Mouse (Mus musculus): Measurements from ENCODE around the gene Ntrk3. TPM values are rescaled to one million over a fixed set of nuclear protein-coding genes. Genes with fewer than 3 reads are reported as not detected.

The Ntrk3 gene
- total and polyA plus RNA-seq, 2 experiments = 0.09 to 0.38 TPM

DNA sequence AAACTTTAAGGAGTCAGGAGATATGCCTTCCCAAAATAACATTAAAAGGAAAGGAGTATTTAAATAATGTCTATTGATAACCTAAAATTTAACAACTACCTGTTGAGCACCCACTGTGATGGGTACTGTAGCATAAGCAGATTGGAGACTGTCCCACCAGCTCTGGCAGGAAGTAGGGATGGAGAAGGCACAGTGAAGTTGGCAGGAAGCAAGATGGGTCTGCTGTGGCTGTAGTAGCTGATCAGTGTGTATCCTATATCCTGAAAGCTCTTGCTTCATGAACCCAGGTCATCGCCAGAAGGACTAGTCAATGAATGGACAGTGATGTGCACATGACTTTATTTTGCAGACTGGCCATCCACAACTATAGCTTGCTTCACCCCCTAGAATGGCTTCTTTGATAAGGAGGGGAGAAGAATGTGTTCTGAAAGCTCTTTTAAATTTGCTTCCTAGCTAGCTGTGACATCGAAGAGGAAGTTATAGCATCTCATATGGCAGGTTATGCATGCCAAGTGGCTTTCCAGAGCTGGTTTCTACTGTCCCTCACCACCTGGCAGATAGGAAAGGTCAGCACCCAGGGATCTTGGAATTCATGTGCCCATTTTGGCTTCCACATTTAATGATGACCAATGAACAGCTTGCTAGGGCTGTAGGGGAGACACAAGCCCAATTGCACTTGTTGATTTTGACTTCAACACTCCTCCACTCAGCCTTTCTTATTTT is 451.1 kb downstream of the Ntrk3 start:
- H3K4me1 ChIP-seq (ENCODE audit: control insufficient read depth, insufficient read depth, low read length) = no peaks in the 10 kb centered on the region
- no peaks in the 10 kb centered on the region for H3K36me3 ChIP-seq (ENCODE audit: control insufficient read depth, insufficient read depth, low read length)
- no peak for DNase-seq (ENCODE audit: extremely low read depth, low read depth, low spot score)
- no peak overlapping the region for H3K27ac ChIP-seq (replicated peaks; ENCODE audit: insufficient read depth, low read depth, low read length)
- H3K9ac ChIP-seq (ENCODE audit: low read depth, low read length) = no peak overlapping the region
- no peak for TF ChIP-seq POLR2A (IDR thresholded peaks at IDR 0.05; ENCODE audit: extremely low read depth, insufficient read depth, low read length)
- no peaks in the 10 kb centered on the region for H3K79me2 ChIP-seq (ENCODE audit: control insufficient read depth, insufficient read depth, low read length)
- no peaks in the 10 kb centered on the region for H3K27me3 ChIP-seq (ENCODE audit: control insufficient read depth, insufficient read depth, low read length)
- H3K4me3 ChIP-seq (ENCODE audit: insufficient read depth, low read depth, low read length) = no peak overlapping the region
- 80% methylated on average over 2 of the region's 2 CpGs for WGBS

GRCm38 (mm10) chr7:78269506-78270250 is 468.1 kb downstream of the Ntrk3 start:
- no peak overlapping the region for H3K4me3 ChIP-seq (ENCODE audit: insufficient read depth, low read depth, low read length)
- 84% methylated on average over 3 of the region's 3 CpGs for WGBS
- no peak for DNase-seq (ENCODE audit: extremely low read depth, low read depth, low spot score)
- TF ChIP-seq POLR2A (IDR thresholded peaks at IDR 0.05; ENCODE audit: extremely low read depth, insufficient read depth, low read length) (no peak), CTCF (IDR thresholded peaks at IDR 0.05; ENCODE audit: low read depth, low read length) (no peak)
- H3K27ac ChIP-seq (replicated peaks; ENCODE audit: insufficient read depth, low read depth, low read length) = no peak overlapping the region
- no peaks in the 10 kb centered on the region for H3K79me2 ChIP-seq (ENCODE audit: control insufficient read depth, insufficient read depth, low read length)
- H3K4me1 ChIP-seq (ENCODE audit: control insufficient read depth, insufficient read depth, low read length) = no peaks in the 10 kb centered on the region
- H3K9ac ChIP-seq (ENCODE audit: low read depth, low read length) = no peak overlapping the region
- H3K27me3 ChIP-seq (ENCODE audit: control insufficient read depth, insufficient read depth, low read length) = no peaks in the 10 kb centered on the region
- H3K36me3 ChIP-seq (ENCODE audit: control insufficient read depth, insufficient read depth, low read length) = no peaks in the 10 kb centered on the region

DNA sequence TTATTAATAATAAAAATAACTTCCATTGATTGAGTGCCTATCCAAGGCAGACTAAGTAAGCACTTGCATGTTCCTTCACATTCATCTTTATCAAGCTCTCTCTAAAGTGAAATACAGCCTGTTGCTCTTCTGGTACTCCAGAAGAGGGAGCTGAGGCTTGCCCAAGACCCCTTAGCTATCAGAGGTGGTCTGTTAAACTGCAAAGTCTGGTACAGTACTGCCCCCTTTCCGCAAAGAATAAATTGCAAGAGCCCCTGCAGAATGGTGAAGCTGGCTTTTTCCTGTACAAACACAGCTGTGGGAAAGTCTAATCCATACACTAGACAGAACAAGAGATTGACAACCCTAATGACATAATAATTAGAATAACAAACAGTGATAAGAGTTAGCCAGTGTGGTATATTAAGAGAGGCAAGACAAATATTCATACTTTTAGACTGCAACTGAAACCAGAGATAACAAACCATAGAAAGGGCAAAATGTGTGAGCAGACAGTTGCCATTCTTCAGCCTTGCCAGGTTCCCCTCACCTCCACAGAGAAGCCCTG is 470.3 kb downstream of the Ntrk3 start:
- WGBS = 20% methylated on average over 1 of the region's 1 CpGs
- Histone ChIP-seq H3K27ac (replicated peaks; ENCODE audit: insufficient read depth, low read depth, low read length) (no peak overlapping the region), H3K4me1 (ENCODE audit: control insufficient read depth, insufficient read depth, low read length) (no peaks in the 10 kb centered on the region), H3K4me3 (ENCODE audit: insufficient read depth, low read depth, low read length) (no peak overlapping the region), H3K36me3 (ENCODE audit: control insufficient read depth, insufficient read depth, low read length) (no peaks in the 10 kb centered on the region), H3K9ac (ENCODE audit: low read depth, low read length) (no peak overlapping the region), H3K79me2 (ENCODE audit: control insufficient read depth, insufficient read depth, low read length) (no peaks in the 10 kb centered on the region), H3K27me3 (ENCODE audit: control insufficient read depth, insufficient read depth, low read length) (no peaks in the 10 kb centered on the region)
- no peak for DNase-seq (ENCODE audit: extremely low read depth, low read depth, low spot score)
- TF ChIP-seq CTCF (IDR thresholded peaks at IDR 0.05; ENCODE audit: low read depth, low read length) = no peak
- TF ChIP-seq POLR2A (IDR thresholded peaks at IDR 0.05; ENCODE audit: extremely low read depth, insufficient read depth, low read length) = no peak

DNA sequence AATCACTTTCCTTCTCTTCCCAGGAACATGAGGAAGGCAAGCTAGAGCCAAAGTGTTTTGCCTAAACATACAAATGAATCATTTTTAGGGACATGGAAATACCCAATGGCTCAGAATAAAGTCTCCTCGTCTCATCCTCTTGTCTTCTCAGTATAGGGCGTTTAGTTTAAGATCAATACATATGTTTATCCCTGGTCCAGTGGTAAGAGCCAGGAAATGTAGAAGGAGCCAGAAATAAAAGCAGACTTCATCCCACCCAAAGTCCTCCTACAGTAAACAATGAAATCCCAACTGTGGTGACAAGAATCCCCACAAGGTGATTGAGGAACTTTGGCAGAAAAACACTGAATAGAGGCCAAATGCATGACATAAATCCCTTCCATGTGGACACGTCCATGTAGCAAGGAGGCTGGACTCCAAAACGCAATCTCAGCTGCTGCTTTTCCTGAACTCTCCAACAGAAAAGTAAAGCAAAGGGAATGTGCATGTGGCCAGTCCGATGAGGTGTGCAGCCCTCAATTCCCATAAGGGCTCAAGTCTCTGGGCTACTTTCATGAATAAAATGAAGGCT is 473.3 kb downstream of the Ntrk3 start:
- no peaks in the 10 kb centered on the region for H3K4me1 ChIP-seq (ENCODE audit: control insufficient read depth, insufficient read depth, low read length)
- H3K27ac ChIP-seq (replicated peaks; ENCODE audit: insufficient read depth, low read depth, low read length) = no peak overlapping the region
- WGBS = 58% methylated on average over 5 of the region's 5 CpGs
- no peaks in the 10 kb centered on the region for H3K27me3 ChIP-seq (ENCODE audit: control insufficient read depth, insufficient read depth, low read length)
- no peaks in the 10 kb centered on the region for H3K36me3 ChIP-seq (ENCODE audit: control insufficient read depth, insufficient read depth, low read length)
- H3K9ac ChIP-seq (ENCODE audit: low read depth, low read length) = no peak overlapping the region
- TF ChIP-seq POLR2A (IDR thresholded peaks at IDR 0.05; ENCODE audit: extremely low read depth, insufficient read depth, low read length) = no peak
- no peak for TF ChIP-seq CTCF (IDR thresholded peaks at IDR 0.05; ENCODE audit: low read depth, low read length)
- no peak for DNase-seq (ENCODE audit: extremely low read depth, low read depth, low spot score)
- H3K4me3 ChIP-seq (ENCODE audit: insufficient read depth, low read depth, low read length) = no peak overlapping the region
- no peaks in the 10 kb centered on the region for H3K79me2 ChIP-seq (ENCODE audit: control insufficient read depth, insufficient read depth, low read length)

- no peak for DNase-seq (ENCODE audit: extremely low read depth, low read depth, low spot score)
- Histone ChIP-seq H3K4me1 (ENCODE audit: control insufficient read depth, insufficient read depth, low read length) (no peaks in the 10 kb centered on the region), H3K4me3 (ENCODE audit: insufficient read depth, low read depth, low read length) (no peak overlapping the region), H3K27ac (replicated peaks; ENCODE audit: insufficient read depth, low read depth, low read length) (no peak overlapping the region), H3K36me3 (ENCODE audit: control insufficient read depth, insufficient read depth, low read length) (no peaks in the 10 kb centered on the region), H3K79me2 (ENCODE audit: control insufficient read depth, insufficient read depth, low read length) (no peaks in the 10 kb centered on the region), H3K27me3 (ENCODE audit: control insufficient read depth, insufficient read depth, low read length) (no peaks in the 10 kb centered on the region), H3K9ac (ENCODE audit: low read depth, low read length) (no peak overlapping the region)
- WGBS = 84% methylated on average over 8 of the region's 8 CpGs
- no peak for TF ChIP-seq POLR2A (IDR thresholded peaks at IDR 0.05; ENCODE audit: extremely low read depth, insufficient read depth, low read length)
- TF ChIP-seq CTCF (IDR thresholded peaks at IDR 0.05; ENCODE audit: low read depth, low read length) = no peak
These were observed 476.2 kb downstream of the Ntrk3 start for GRCm38 (mm10) chr7:78261420-78262125.

Data from liver, adult 2 months (tissue).